In the genomic region with DNA sequence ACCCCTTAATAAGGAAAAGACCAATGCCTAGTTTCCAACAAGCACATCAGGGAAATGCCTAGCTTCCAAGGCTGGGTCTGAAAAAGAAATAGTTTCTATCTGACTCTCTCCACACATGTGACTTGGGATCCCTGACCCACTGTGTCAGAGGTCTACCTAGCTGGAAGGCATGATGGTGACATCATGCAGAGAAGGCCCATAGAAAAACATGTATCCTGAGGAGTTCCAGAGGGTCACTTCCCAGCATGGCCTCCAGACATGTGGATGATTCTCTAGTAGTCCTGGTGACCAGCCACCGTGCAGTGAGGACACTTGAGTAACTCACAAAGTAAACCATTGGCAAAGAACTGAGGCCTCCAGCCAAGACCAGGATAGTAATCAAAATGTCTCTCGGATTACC, we compare ENCODE assay signal across 24 mouse cellular contexts. TPM values are rescaled to one million over a fixed set of nuclear protein-coding genes. Genes with fewer than 3 reads are reported as not detected.
DNase-seq lines count a peak whose midpoint lies in the region; ATAC-seq and TF ChIP-seq lines count a peak whose summit lies in the region.
"Had no signal": no experiment of that assay in that cellular context is flagged by ENCODE, and none has a peak within 500 bp of the region (broad histone marks: within the 10 kb centered on the region; RNA-seq: fewer than 3 reads in every experiment).

No protein-coding gene starts in this region.

- no peaks in the 10 kb centered on the region for H3K27me3 ChIP-seq in heart, embryonic 11.5 days (ENCODE audit: control insufficient read depth, insufficient read depth, low read length)
- no peaks in the 10 kb centered on the region for H3K27me3 ChIP-seq in lung, postnatal 0 days (replicated peaks; ENCODE audit: insufficient read depth, low read length)
- H3K27me3 ChIP-seq: CH12.LX; embryonic facial prominence, embryonic 12.5 days; forebrain, embryonic 13.5 days; forebrain, embryonic 15.5 days; Patski had no signal

- WGBS in heart, embryonic 11.5 days (ENCODE audit: insufficient replicate concordance) = 81% methylated on average over 2 of the region's 2 CpGs
- 74% methylated on average over 2 of the region's 2 CpGs for WGBS in lung, postnatal 0 days
- WGBS in lung, adult 2 months = 57% methylated on average over 2 of the region's 2 CpGs

- no peaks in the 10 kb centered on the region for H3K36me3 ChIP-seq in heart, embryonic 11.5 days (ENCODE audit: control insufficient read depth, insufficient read depth, low read length)
- no peaks in the 10 kb centered on the region for H3K36me3 ChIP-seq in lung, postnatal 0 days (ENCODE audit: insufficient read depth, low read length)
- H3K36me3 ChIP-seq: embryonic facial prominence, embryonic 10.5 days; embryonic facial prominence, embryonic 12.5 days; forebrain, embryonic 15.5 days; G1E had no signal

- TF ChIP-seq POLR2A in lung, adult 2 months (IDR thresholded peaks at IDR 0.05; ENCODE audit: borderline replicate concordance, extremely low read depth, low read depth, low read length) = no peak

- no peaks in the 10 kb centered on the region for H3K4me1 ChIP-seq in heart, embryonic 11.5 days (ENCODE audit: control insufficient read depth, insufficient read depth, low read length)
- no peaks in the 10 kb centered on the region for H3K4me1 ChIP-seq in lung, postnatal 0 days (ENCODE audit: insufficient read depth, low read depth, low read length)
- H3K4me1 ChIP-seq in lung, adult 2 months (ENCODE audit: control insufficient read depth, insufficient read depth, low read length) = no peaks in the 10 kb centered on the region
- H3K4me1 ChIP-seq: embryonic facial prominence, embryonic 10.5 days; embryonic facial prominence, embryonic 12.5 days; forebrain, embryonic 15.5 days had no signal

- peak; percentile 70 for DNase-seq in heart, adult 11 months
- no peak for DNase-seq in lung, postnatal 0 days (ENCODE audit: low spot score)
- no peak for DNase-seq in lung, adult 2 months
- peak; percentile 69 for DNase-seq in adipocyte (ENCODE audit: low spot score)
- DNase-seq: adrenal gland, adult 2 months; adrenal gland, postnatal 10 days; adrenal gland, postnatal 25 days; B cell, adult 2 months; cerebellum, adult 11 months; cerebellum, adult 18-20 months; cerebellum, adult 8-10 months; cerebellum, adult 9-11 months; cerebellum, postnatal 25 days; forebrain, postnatal 0 days had no signal

- H3K4me3 ChIP-seq in heart, embryonic 11.5 days (ENCODE audit: low read depth, low read length) = no peak overlapping the region
- no peak overlapping the region for H3K4me3 ChIP-seq in lung, postnatal 0 days (ENCODE audit: low read depth, low read length)
- no peak overlapping the region for H3K4me3 ChIP-seq in lung, adult 2 months (replicated peaks; ENCODE audit: extremely low read depth, low read depth, low read length)
- H3K4me3 ChIP-seq: embryonic facial prominence, embryonic 10.5 days; embryonic facial prominence, embryonic 12.5 days; forebrain, embryonic 13.5 days; forebrain, embryonic 15.5 days had no signal

- no peak overlapping the region for H3K9ac ChIP-seq in heart, embryonic 11.5 days (ENCODE audit: low read depth, low read length)
- H3K9ac ChIP-seq in lung, postnatal 0 days (replicated peaks; ENCODE audit: low read depth) = no peak overlapping the region
- H3K9ac ChIP-seq: embryonic facial prominence, embryonic 12.5 days; forebrain, embryonic 13.5 days; forebrain, embryonic 15.5 days; forebrain, postnatal 0 days had no signal

- no peak overlapping the region for H3K4me2 ChIP-seq in heart, embryonic 11.5 days
- H3K4me2 ChIP-seq in lung, postnatal 0 days (replicated peaks; ENCODE audit: low read depth, low read length) = no peak overlapping the region
- H3K4me2 ChIP-seq: embryonic facial prominence, embryonic 12.5 days; forebrain, embryonic 13.5 days; forebrain, embryonic 15.5 days had no signal

- no peaks in the 10 kb centered on the region for H3K9me3 ChIP-seq in heart, embryonic 11.5 days (replicated peaks; ENCODE audit: control insufficient read depth, low read length)
- H3K9me3 ChIP-seq in lung, postnatal 0 days (ENCODE audit: low read length) = no peaks in the 10 kb centered on the region
- H3K9me3 ChIP-seq: embryonic facial prominence, embryonic 10.5 days; embryonic facial prominence, embryonic 12.5 days; forebrain, embryonic 13.5 days; forebrain, embryonic 15.5 days; G1E had no signal

- H3K27ac ChIP-seq in heart, embryonic 11.5 days (ENCODE audit: low read depth, low read length) = no peak overlapping the region
- H3K27ac ChIP-seq in lung, postnatal 0 days (ENCODE audit: low read length) = no peak overlapping the region
- H3K27ac ChIP-seq: embryonic facial prominence, embryonic 10.5 days; embryonic facial prominence, embryonic 12.5 days; forebrain, embryonic 13.5 days; forebrain, embryonic 15.5 days had no signal

- TF ChIP-seq EP300 in lung, postnatal 0 days (IDR thresholded peaks at IDR 0.05) = no peak

- ATAC-seq in heart, embryonic 11.5 days (replicated peaks; ENCODE audit: insufficient number of reproducible peaks, low FRiP score, low TSS enrichment) = no peak
- ATAC-seq in lung, postnatal 0 days = peak; percentile 23; the same call in 1 of the 2 replicates
- ATAC-seq: activated CD4-positive, CD25-positive, alpha-beta regulatory T cell, adult 4 months; CD4-positive, CD25-positive, alpha-beta regulatory T cell, adult 4 months; forebrain, embryonic 13.5 days; forebrain, embryonic 15.5 days; forebrain, postnatal 0 days; Patski had no signal

- TF ChIP-seq CTCF in lung, postnatal 0 days (IDR thresholded peaks at IDR 0.05) = no peak
- TF ChIP-seq CTCF in lung, adult 2 months (IDR thresholded peaks at IDR 0.05; ENCODE audit: insufficient read depth, low read length) = no peak

RNA-seq across cellular contexts. Expression of a gene that starts 5.8 kb away (rescaled TPM):
- 0.24 and 0.36 TPM in 2 replicates for polyA plus RNA-seq in heart, embryonic 11.5 days (2014; fragmentation: Nextera tagmentation; extraction: Ambion mirVana)
- 0.10 and 0.17 TPM in 2 replicates for polyA plus RNA-seq in lung, postnatal 0 days (2015; fragmentation: Nextera tagmentation; extraction: Ambion mirVana)
- polyA plus RNA-seq in lung, adult 2 months (2012; rRNA removed) = 0.91 and 31.6 TPM in 2 replicates

RNA-seq across cellular contexts. Expression of a gene that starts 42.8 kb away (rescaled TPM):
- polyA plus RNA-seq in heart, embryonic 11.5 days (2014; fragmentation: Nextera tagmentation; extraction: Ambion mirVana) = 19.0 and 25.6 TPM in 2 replicates
- 15.2 and 17.7 TPM in 2 replicates for polyA plus RNA-seq in lung, postnatal 0 days (2015; fragmentation: Nextera tagmentation; extraction: Ambion mirVana)
- polyA plus RNA-seq in lung, adult 2 months (2012; rRNA removed) = 14.9 and 18.2 TPM in 2 replicates
- polyA plus RNA-seq: G1E had no signal

Comparison
In these comparisons a context has a peak if more than half of its experiments do, and no peak if none do; other contexts are left out.
1. DNase-seq: peak in heart, adult 11 months (single experiment) and adipocyte (single experiment); none in lung, postnatal 0 days (single experiment) and lung, adult 2 months (single experiment).